Mouse (Mus musculus) induced T-regulatory cell, adult 2 months (primary cell): Measurements from ENCODE around the gene Shb.

Experiments used
- DNase-seq: peaks from one replicate; pipeline ENCODE4 v3.0.0-alpha.2; 2012; ENCODE audit warnings: low read depth

Gene Shb

GRCm38 (mm10) chr4:45481431-45481830 lies 50.8 kb downstream of the Shb start:
- DNase-seq: no peak

GRCm38 (mm10) chr4:45480595-45480994 lies 51.7 kb downstream of the Shb start:
- DNase-seq: no peak

GRCm38 (mm10) chr4:45479433-45479832 lies 52.8 kb downstream of the Shb start:
- DNase-seq: no peak

GRCm38 (mm10) chr4:45478178-45478577 lies 54.1 kb downstream of the Shb start:
- no peak for DNase-seq

- no peak for DNase-seq
Observed at GRCm38 (mm10) chr4:45477047-45477446, 55.2 kb downstream of the Shb start.

GRCm38 (mm10) chr4:45474832-45475231 lies 57.4 kb downstream of the Shb start:
- no peak for DNase-seq

GRCm38 (mm10) chr4:45474131-45474530 lies 58.1 kb downstream of the Shb start:
- DNase-seq: no peak

GRCm38 (mm10) chr4:45473129-45473528 lies 59.1 kb downstream of the Shb start:
- no peak for DNase-seq

GRCm38 (mm10) chr4:45472706-45473105 lies 59.6 kb downstream of the Shb start:
- DNase-seq: no peak

GRCm38 (mm10) chr4:45471654-45472556 lies 60.4 kb downstream of the Shb start:
- DNase-seq: no peak

- DNase-seq: no peak
Observed at GRCm38 (mm10) chr4:45469057-45469456, 63.2 kb downstream of the Shb start.

- no peak for DNase-seq
Observed at GRCm38 (mm10) chr4:45468507-45468906, 63.8 kb downstream of the Shb start.

GRCm38 (mm10) chr4:45467115-45467912 lies 65.0 kb downstream of the Shb start:
- no peak for DNase-seq

GRCm38 (mm10) chr4:45464941-45465340 lies 67.3 kb downstream of the Shb start:
- no peak for DNase-seq

- DNase-seq: no peak
Observed at GRCm38 (mm10) chr4:45464528-45464927, 67.7 kb downstream of the Shb start.

GRCm38 (mm10) chr4:45464123-45464522 lies 68.1 kb downstream of the Shb start:
- DNase-seq: no peak

GRCm38 (mm10) chr4:45462628-45463027 lies 69.6 kb downstream of the Shb start:
- DNase-seq: no peak

GRCm38 (mm10) chr4:45461661-45462060 lies 70.6 kb downstream of the Shb start:
- DNase-seq: no peak

GRCm38 (mm10) chr4:45459375-45459774 lies 72.9 kb downstream of the Shb start:
- no peak for DNase-seq

GRCm38 (mm10) chr4:45457543-45457942 lies 74.7 kb downstream of the Shb start:
- DNase-seq: no peak

GRCm38 (mm10) chr4:45455001-45455400 lies 77.3 kb downstream of the Shb start:
- no peak for DNase-seq

- DNase-seq: no peak
Observed at GRCm38 (mm10) chr4:45453271-45453851, 78.9 kb downstream of the Shb start.
